Mouse (Mus musculus) neural tube, embryonic 10.5 days (tissue): ENCODE results near the gene Tmem238l.

Experiments used
- DNase-seq: peaks from one replicate; pipeline ENCODE4 v3.0.0-alpha.2; 2017; ENCODE audit warnings: low spot score; ENCODE audit errors: extremely low spot score

Tmem238l gene

GRCm38 (mm10) chr11:66956303-66956702, at the start of gene Tmem238l:
Gene Tmem238l (plus strand): TSS chr11:66956638.
- no peak for DNase-seq

GRCm38 (mm10) chr11:66911811-66912210, 44.6 kb upstream of the Tmem238l start, which contains the start of gene Pirt:
Gene Pirt (plus strand): TSS chr11:66911981.
- no peak for DNase-seq

GRCm38 (mm10) chr11:66912531-66913458, 43.6 kb upstream of the Tmem238l start:
- no peak for DNase-seq

GRCm38 (mm10) chr11:66914249-66914648, 42.2 kb upstream of the Tmem238l start:
- peak; percentile 35 for DNase-seq

- no peak for DNase-seq
These were observed 36.4 kb upstream of the Tmem238l start for GRCm38 (mm10) chr11:66920012-66920411.

GRCm38 (mm10) chr11:66924095-66924823, 32.2 kb upstream of the Tmem238l start:
- no peak for DNase-seq

GRCm38 (mm10) chr11:66928311-66928710, 28.1 kb upstream of the Tmem238l start:
- no peak for DNase-seq

- DNase-seq: no peak
These were observed 23.4 kb upstream of the Tmem238l start for GRCm38 (mm10) chr11:66932827-66933599.

- DNase-seq: no peak
These were observed 21.8 kb upstream of the Tmem238l start for GRCm38 (mm10) chr11:66934428-66935173.

GRCm38 (mm10) chr11:66942011-66942410, 14.4 kb upstream of the Tmem238l start:
- DNase-seq: no peak

GRCm38 (mm10) chr11:66945224-66945767, 11.1 kb upstream of the Tmem238l start:
- DNase-seq: no peak

- DNase-seq: no peak
These were observed 9.9 kb upstream of the Tmem238l start for GRCm38 (mm10) chr11:66946521-66946920.

- DNase-seq: no peak
These were observed 9.5 kb upstream of the Tmem238l start for GRCm38 (mm10) chr11:66946922-66947321.

- no peak for DNase-seq
These were observed 4.4 kb downstream of the Tmem238l start for GRCm38 (mm10) chr11:66960797-66961196.

GRCm38 (mm10) chr11:66961447-66962176, 5.2 kb downstream of the Tmem238l start:
- no peak for DNase-seq

- no peak for DNase-seq
These were observed 7.0 kb downstream of the Tmem238l start for GRCm38 (mm10) chr11:66963462-66963861.

GRCm38 (mm10) chr11:66966500-66967116, 10.2 kb downstream of the Tmem238l start:
- no peak for DNase-seq

GRCm38 (mm10) chr11:66968575-66968974, 12.1 kb downstream of the Tmem238l start:
- no peak for DNase-seq

GRCm38 (mm10) chr11:66973507-66973906, 17.1 kb downstream of the Tmem238l start:
- DNase-seq: no peak
